ENCODE assay signal across 15 mouse cellular contexts in genomic region chr9:87145671-87146070, GRCm38 (mm10). TPM values are rescaled to one million over a fixed set of nuclear protein-coding genes. Genes with fewer than 3 reads are reported as not detected.
A peak's percentile ranks its signal among the peaks of the same experiment; 100 is the strongest.
DNase-seq lines count a peak whose midpoint lies in the region; ATAC-seq lines count a peak whose summit lies in the region.
"Had no signal": no experiment of that assay in that cellular context is flagged by ENCODE, and none has a peak within 500 bp of the region (broad histone marks: within the 10 kb centered on the region; RNA-seq: fewer than 3 reads in every experiment).

No protein-coding gene starts in this region.

- no peak overlapping the region for H3K4me3 ChIP-seq in kidney, embryonic 15.5 days (replicated peaks)
- no peak overlapping the region for H3K4me3 ChIP-seq in forebrain, embryonic 16.5 days (replicated peaks; ENCODE audit: low read length)
- H3K4me3 ChIP-seq in hindbrain, embryonic 11.5 days (ENCODE audit: low read depth, low read length): no peak overlapping the region
- peak overlapping the region; percentile 41 for H3K4me3 ChIP-seq in midbrain, embryonic 13.5 days (replicated peaks)

- H3K4me2 ChIP-seq in kidney, embryonic 15.5 days: peak overlapping the region; percentile 65; the same call in 1 of the 2 replicates
- peak overlapping the region; percentile 74 for H3K4me2 ChIP-seq in forebrain, embryonic 16.5 days (ENCODE audit: low read length)
- no peak overlapping the region for H3K4me2 ChIP-seq in hindbrain, embryonic 11.5 days (replicated peaks; ENCODE audit: low read depth, low read length)
- peak overlapping the region; percentile 70 for H3K4me2 ChIP-seq in midbrain, embryonic 13.5 days (replicated peaks)
- H3K4me2 ChIP-seq: liver, embryonic 11.5 days had no signal

- H3K9ac ChIP-seq in kidney, embryonic 15.5 days: no peak overlapping the region
- no peak overlapping the region for H3K9ac ChIP-seq in forebrain, embryonic 16.5 days (replicated peaks; ENCODE audit: low read depth, low read length)
- no peak overlapping the region for H3K9ac ChIP-seq in hindbrain, embryonic 11.5 days (ENCODE audit: low read depth, low read length)
- H3K9ac ChIP-seq in midbrain, embryonic 13.5 days (replicated peaks): no peak overlapping the region

- H3K9me3 ChIP-seq in kidney, embryonic 15.5 days (replicated peaks): no peaks in the 10 kb centered on the region
- no peaks in the 10 kb centered on the region for H3K9me3 ChIP-seq in forebrain, embryonic 16.5 days (ENCODE audit: control insufficient read depth, low read length)
- H3K9me3 ChIP-seq in hindbrain, embryonic 11.5 days (ENCODE audit: control insufficient read depth, low read length): no peaks in the 10 kb centered on the region
- no peaks in the 10 kb centered on the region for H3K9me3 ChIP-seq in midbrain, embryonic 13.5 days

- WGBS in kidney, embryonic 15.5 days: 29% methylated on average over 11 of the region's 11 CpGs
- WGBS in forebrain, embryonic 16.5 days: 32% methylated on average over 11 of the region's 11 CpGs
- 24% methylated on average over 11 of the region's 11 CpGs for WGBS in hindbrain, embryonic 11.5 days
- WGBS in midbrain, embryonic 13.5 days: 32% methylated on average over 11 of the region's 11 CpGs

- H3K4me1 ChIP-seq in kidney, embryonic 15.5 days: peaks cover 16% of the 10 kb centered on the region
- peaks cover 12% of the 10 kb centered on the region for H3K4me1 ChIP-seq in forebrain, embryonic 16.5 days (replicated peaks; ENCODE audit: control insufficient read depth, insufficient read depth, low read length)
- no peaks in the 10 kb centered on the region for H3K4me1 ChIP-seq in hindbrain, embryonic 11.5 days (replicated peaks; ENCODE audit: control insufficient read depth, insufficient read depth, low read length)
- peaks cover 16% of the 10 kb centered on the region for H3K4me1 ChIP-seq in midbrain, embryonic 13.5 days (replicated peaks)

- no peak for ATAC-seq in kidney, embryonic 15.5 days (replicated peaks; ENCODE audit: low FRiP score)
- no peak for ATAC-seq in forebrain, embryonic 16.5 days
- no peak; the same call in 1 of the 2 replicates for ATAC-seq in hindbrain, embryonic 11.5 days (ENCODE audit: low FRiP score)
- 0 out of 2 replicates have a peak, but pooled peaks have one; percentile 25 for ATAC-seq in midbrain, embryonic 13.5 days

- no peak overlapping the region for H3K27ac ChIP-seq in kidney, embryonic 15.5 days
- H3K27ac ChIP-seq in forebrain, embryonic 16.5 days (ENCODE audit: low read length): no peak overlapping the region
- H3K27ac ChIP-seq in hindbrain, embryonic 11.5 days (ENCODE audit: low read depth, low read length): no peak overlapping the region
- H3K27ac ChIP-seq in midbrain, embryonic 13.5 days: no peak overlapping the region
- H3K27ac ChIP-seq: macrophage had no signal

- H3K27me3 ChIP-seq in kidney, embryonic 15.5 days: peaks cover 36% of the 10 kb centered on the region
- peaks cover 24% of the 10 kb centered on the region for H3K27me3 ChIP-seq in forebrain, embryonic 16.5 days (replicated peaks; ENCODE audit: control insufficient read depth, insufficient read depth, low read length)
- peaks cover 21% of the 10 kb centered on the region for H3K27me3 ChIP-seq in hindbrain, embryonic 11.5 days (ENCODE audit: control insufficient read depth, insufficient read depth, low read length)
- peaks cover 36% of the 10 kb centered on the region for H3K27me3 ChIP-seq in midbrain, embryonic 13.5 days
- H3K27me3 ChIP-seq: CH12.LX had no signal

- DNase-seq in kidney, adult 18-20 months: no peak
- DNase-seq in hindbrain, embryonic 11.5 days (ENCODE audit: low spot score): peak; percentile 12
- no peak for DNase-seq in thymus, adult 18-20 months
- no peak for DNase-seq in kidney, postnatal 36 days
- no peak for DNase-seq in kidney, postnatal 25 days
- DNase-seq: cerebellum, adult 11 months; heart, adult 18-20 months; thymus, postnatal 4 days had no signal

- no peaks in the 10 kb centered on the region for H3K36me3 ChIP-seq in kidney, embryonic 15.5 days
- no peaks in the 10 kb centered on the region for H3K36me3 ChIP-seq in forebrain, embryonic 16.5 days (ENCODE audit: control insufficient read depth, insufficient read depth)
- H3K36me3 ChIP-seq in hindbrain, embryonic 11.5 days (ENCODE audit: control insufficient read depth, insufficient read depth, low read length): no peaks in the 10 kb centered on the region
- H3K36me3 ChIP-seq in midbrain, embryonic 13.5 days: no peaks in the 10 kb centered on the region

RNA-seq across cellular contexts. Expression of gene Mrap2, which starts 1.6 kb away (rescaled TPM):
- polyA plus RNA-seq in kidney, embryonic 15.5 days (2015; fragmentation: Nextera tagmentation; extraction: Ambion mirVana): 0.10 and 0.23 TPM in 2 replicates
- 0.94 and 2.0 TPM in 2 replicates for polyA plus RNA-seq in forebrain, embryonic 16.5 days (2015; fragmentation: Nextera tagmentation; extraction: Ambion mirVana)
- polyA plus RNA-seq in hindbrain, embryonic 11.5 days (2014; fragmentation: Nextera tagmentation; extraction: Ambion mirVana): 0.15 and 0.22 TPM in 2 replicates
- 0.47 and 0.54 TPM in 2 replicates for polyA plus RNA-seq in midbrain, embryonic 13.5 days (2015; fragmentation: Nextera tagmentation; extraction: Ambion mirVana)
- polyA plus RNA-seq: kidney, embryonic 14.5 days; liver, embryonic 11.5 days; macrophage had no signal
